Mouse (Mus musculus) embryonic facial prominence, embryonic 13.5 days (tissue): ENCODE data around the gene Tmem44. TPM values are rescaled to one million over a fixed set of nuclear protein-coding genes. Genes with fewer than 3 reads are reported as not detected.

Experiments
- ATAC-seq: fragments of 200-750 bp; cut with Nextera tagmentation; 2 replicates; pipeline ENCODE4 v1.8.0; 2017; ENCODE audit warnings: low read depth; ENCODE audit not compliant: insufficient number of reproducible peaks, insufficient read depth, low FRiP score, low TSS enrichment
- H3K27ac ChIP-seq: fragments of 300-500 bp; sonication (generic); 2 replicates; pipeline ENCODE4 v1.5.1; 2015; ENCODE audit warnings: moderate library complexity, mild to moderate bottlenecking, inconsistent platforms
- H3K27me3 ChIP-seq: fragments of 300-500 bp; sonication (generic); 2 replicates; pipeline ENCODE4 v1.6.1; 2015; ENCODE audit warnings: mild to moderate bottlenecking, inconsistent platforms
- H3K36me3 ChIP-seq: fragments of 300-500 bp; sonication (generic); 2 replicates; pipeline ENCODE4 v1.6.1; 2015; ENCODE audit warnings: mild to moderate bottlenecking, inconsistent platforms
- H3K4me1 ChIP-seq: fragments of 300-500 bp; sonication (generic); 2 replicates; pipeline ENCODE4 v1.6.1; 2015; ENCODE audit warnings: inconsistent platforms
- H3K4me2 ChIP-seq: fragments of 300-500 bp; sonication (generic); 2 replicates; pipeline ENCODE4 v1.6.1; 2015; ENCODE audit warnings: moderate library complexity, mild to moderate bottlenecking, inconsistent platforms
- H3K4me3 ChIP-seq: fragments of 300-500 bp; sonication (generic); 2 replicates; pipeline ENCODE4 v1.5.1; 2015; ENCODE audit warnings: mild to moderate bottlenecking, inconsistent platforms
- H3K9ac ChIP-seq: fragments of 300-500 bp; sonication (generic); 2 replicates; pipeline ENCODE4 v1.6.1; 2015; ENCODE audit warnings: mild to moderate bottlenecking, inconsistent platforms
- H3K9me3 ChIP-seq: fragments of 300-500 bp; sonication (generic); 2 replicates; pipeline ENCODE4 v1.6.1; 2016; ENCODE audit warnings: inconsistent platforms
- WGBS: fragments of 180-500 bp; shearing (Covaris S2); methylation state at CpG from one replicate; pipeline ENCODE4 v1.1.7; 2015; ENCODE audit warnings: mixed read lengths; 5-methylcytosine and 5-hydroxymethylcytosine counted together
- polyA plus RNA-seq: library from polyadenylated mRNA; unstranded; fragments of >200 nt; fragmentation: Nextera tagmentation; extraction: Ambion mirVana; gene quantifications from 2 replicates; pipeline ENCODE4 v1.2.1, GENCODE M21; 2015

Gene Tmem44
- polyA plus RNA-seq, 1 experiment from 2014 or later, result 32.7 TPM

- Histone ChIP-seq H3K4me3 (no peak overlapping the region), H3K4me1 (no peaks in the 10 kb centered on the region), H3K27me3 (no peaks in the 10 kb centered on the region), H3K27ac (no peak overlapping the region), H3K9me3 (no peaks in the 10 kb centered on the region), H3K36me3 (no peaks in the 10 kb centered on the region), H3K9ac (no peak overlapping the region), H3K4me2 (no peak overlapping the region)
- no peak for ATAC-seq
- WGBS, result 57% methylated on average over 11 of the region's 11 CpGs
Observed at GRCm38 (mm10) chr16:30505311-30506031, 45.2 kb downstream of the Tmem44 start.

- Histone ChIP-seq H3K27me3 (no peaks in the 10 kb centered on the region), H3K4me1 (no peaks in the 10 kb centered on the region), H3K27ac (no peak overlapping the region), H3K9me3 (no peaks in the 10 kb centered on the region), H3K4me2 (no peak overlapping the region), H3K9ac (no peak overlapping the region), H3K4me3 (no peak overlapping the region), H3K36me3 (no peaks in the 10 kb centered on the region)
- 81% methylated on average over 4 of the region's 4 CpGs for WGBS
- ATAC-seq, result no peak
Observed at GRCm38 (mm10) chr16:30504856-30505255, 45.8 kb downstream of the Tmem44 start.

- Histone ChIP-seq H3K27ac (no peak overlapping the region), H3K4me2 (peak overlapping the region; percentile 10; the same call in 1 of the 2 replicates), H3K4me3 (no peak overlapping the region), H3K27me3 (no peaks in the 10 kb centered on the region), H3K4me1 (peaks cover 6% of the 10 kb centered on the region; the same call in 1 of the 2 replicates), H3K9ac (no peak overlapping the region), H3K9me3 (no peaks in the 10 kb centered on the region), H3K36me3 (no peaks in the 10 kb centered on the region)
- 19% methylated on average over 15 of the region's 15 CpGs for WGBS
- no peak for ATAC-seq
Observed at GRCm38 (mm10) chr16:30503958-30504357, 46.7 kb downstream of the Tmem44 start.

- no peak overlapping the region for H3K4me2 ChIP-seq
- WGBS, result 53% methylated on average over 25 of the region's 25 CpGs
- H3K9me3 ChIP-seq, result no peaks in the 10 kb centered on the region
- no peaks in the 10 kb centered on the region for H3K27me3 ChIP-seq
- no peak overlapping the region for H3K27ac ChIP-seq
- ATAC-seq, result no peak
- H3K4me1 ChIP-seq, result peaks cover 6% of the 10 kb centered on the region; the same call in 1 of the 2 replicates
- H3K9ac ChIP-seq, result no peak overlapping the region
- H3K4me3 ChIP-seq, result no peak overlapping the region
- no peaks in the 10 kb centered on the region for H3K36me3 ChIP-seq
Observed at GRCm38 (mm10) chr16:30502221-30502891, 48.3 kb downstream of the Tmem44 start.

GRCm38 (mm10) chr16:30501621-30502020 is 49.0 kb downstream of the Tmem44 start:
- no peak overlapping the region for H3K4me2 ChIP-seq
- no peak overlapping the region for H3K4me3 ChIP-seq
- H3K9me3 ChIP-seq, result no peaks in the 10 kb centered on the region
- H3K36me3 ChIP-seq, result no peaks in the 10 kb centered on the region
- 68% methylated on average over 5 of the region's 5 CpGs for WGBS
- H3K27ac ChIP-seq, result no peak overlapping the region
- H3K4me1 ChIP-seq, result peaks cover 6% of the 10 kb centered on the region; the same call in 1 of the 2 replicates
- ATAC-seq, result no peak
- H3K9ac ChIP-seq, result no peak overlapping the region
- H3K27me3 ChIP-seq, result no peaks in the 10 kb centered on the region

GRCm38 (mm10) chr16:30500223-30500622 is 50.4 kb downstream of the Tmem44 start:
- no peaks in the 10 kb centered on the region for H3K36me3 ChIP-seq
- H3K4me1 ChIP-seq, result peaks cover 6% of the 10 kb centered on the region; the same call in 1 of the 2 replicates
- no peak overlapping the region for H3K4me3 ChIP-seq
- 80% methylated on average over 7 of the region's 7 CpGs for WGBS
- H3K9ac ChIP-seq, result no peak overlapping the region
- no peak overlapping the region for H3K4me2 ChIP-seq
- no peak overlapping the region for H3K27ac ChIP-seq
- H3K9me3 ChIP-seq, result no peaks in the 10 kb centered on the region
- H3K27me3 ChIP-seq, result no peaks in the 10 kb centered on the region
- no peak for ATAC-seq

- no peaks in the 10 kb centered on the region for H3K27me3 ChIP-seq
- H3K36me3 ChIP-seq, result no peaks in the 10 kb centered on the region
- H3K4me2 ChIP-seq, result peak overlapping the region; percentile 12; the same call in 1 of the 2 replicates
- no peak overlapping the region for H3K4me3 ChIP-seq
- no peaks in the 10 kb centered on the region for H3K9me3 ChIP-seq
- no peak for ATAC-seq
- H3K27ac ChIP-seq, result no peak overlapping the region
- WGBS, result 18% methylated on average over 16 of the region's 16 CpGs
- H3K4me1 ChIP-seq, result peaks cover 6% of the 10 kb centered on the region; the same call in 1 of the 2 replicates
- H3K9ac ChIP-seq, result peak overlapping the region; percentile 44; the same call in 1 of the 2 replicates
Observed at GRCm38 (mm10) chr16:30499126-30499857, 51.4 kb downstream of the Tmem44 start.

GRCm38 (mm10) chr16:30497307-30497706 is 53.3 kb downstream of the Tmem44 start:
- no peak overlapping the region for H3K4me3 ChIP-seq

GRCm38 (mm10) chr16:30494883-30495282 is 55.8 kb downstream of the Tmem44 start:
- Histone ChIP-seq H3K4me3 (no peak overlapping the region), H3K9me3 (no peaks in the 10 kb centered on the region), H3K9ac (no peak overlapping the region), H3K36me3 (no peaks in the 10 kb centered on the region), H3K4me1 (peaks cover 12% of the 10 kb centered on the region), H3K27me3 (no peaks in the 10 kb centered on the region), H3K4me2 (no peak overlapping the region), H3K27ac (no peak overlapping the region)
- WGBS, result 88% methylated on average over 6 of the region's 6 CpGs
- ATAC-seq, result no peak

More at GRCm38 (mm10) chr16:30497307-30497706, 53.3 kb downstream of the Tmem44 start:
- no peak overlapping the region for H3K27ac ChIP-seq
- H3K4me2 ChIP-seq, result no peak overlapping the region
- no peak overlapping the region for H3K9ac ChIP-seq
- 81% methylated on average over 5 of the region's 5 CpGs for WGBS
- ATAC-seq, result no peak
- no peaks in the 10 kb centered on the region for H3K36me3 ChIP-seq
- H3K9me3 ChIP-seq, result no peaks in the 10 kb centered on the region
- peaks cover 6% of the 10 kb centered on the region for H3K4me1 ChIP-seq
- no peaks in the 10 kb centered on the region for H3K27me3 ChIP-seq

GRCm38 (mm10) chr16:30491742-30492141 is 58.9 kb downstream of the Tmem44 start:
- H3K36me3 ChIP-seq, result no peaks in the 10 kb centered on the region
- H3K4me2 ChIP-seq, result no peak overlapping the region
- H3K27me3 ChIP-seq, result no peaks in the 10 kb centered on the region
- no peak overlapping the region for H3K4me3 ChIP-seq
- whole genome bisulfite sequencing, result 62% methylated on average over 4 of the region's 4 CpGs
- ATAC-seq, result no peak
- H3K4me1 ChIP-seq, result peaks cover 6% of the 10 kb centered on the region; the same call in 1 of the 2 replicates
- no peak overlapping the region for H3K9ac ChIP-seq
- no peaks in the 10 kb centered on the region for H3K9me3 ChIP-seq
- H3K27ac ChIP-seq, result no peak overlapping the region

GRCm38 (mm10) chr16:30490791-30491190 is 59.9 kb downstream of the Tmem44 start:
- H3K27ac ChIP-seq, result no peak overlapping the region
- H3K4me3 ChIP-seq, result no peak overlapping the region
- no peak overlapping the region for H3K9ac ChIP-seq
- H3K27me3 ChIP-seq, result no peaks in the 10 kb centered on the region
- H3K4me1 ChIP-seq, result peaks cover 6% of the 10 kb centered on the region; the same call in 1 of the 2 replicates
- H3K36me3 ChIP-seq, result no peaks in the 10 kb centered on the region
- H3K9me3 ChIP-seq, result no peaks in the 10 kb centered on the region
- H3K4me2 ChIP-seq, result no peak overlapping the region
- ATAC-seq, result no peak
- 50% methylated on average over 2 of the region's 2 CpGs for WGBS
